Mouse (Mus musculus) G1E (cell line): ENCODE data around the gene Sprr1b. TPM values are rescaled to one million over a fixed set of nuclear protein-coding genes. Genes with fewer than 3 reads are reported as not detected.
"Not testable (repeated sequence)": the region's sequence is repeated elsewhere in the genome, so short reads cannot be mapped to it uniquely, and the experiment has no call there.

Experiments
- ATAC-seq: 2 replicates; pipeline ENCODE4 v1.8.0; 2016; ENCODE audit warnings: mild to moderate bottlenecking; ENCODE audit not compliant: insufficient number of reproducible peaks, poor library complexity, low FRiP score, severe bottlenecking; ENCODE audit errors: extremely low read depth
- DNase-seq: peaks from one replicate; pipeline ENCODE4 v3.0.0; 2012; ENCODE audit warnings: low spot score
- H3K27me3 ChIP-seq: 2 replicates; pipeline ENCODE4 v1.6.1; 2012; ENCODE audit warnings: mild to moderate bottlenecking, low read length, inconsistent platforms; ENCODE audit not compliant: insufficient read depth
- H3K36me3 ChIP-seq: replicated peaks from 2 replicates; pipeline ENCODE3; 2012; ENCODE audit warnings: mild to moderate bottlenecking, inconsistent platforms
- H3K4me1 ChIP-seq: 2 replicates; pipeline ENCODE4 v1.6.1; 2012; ENCODE audit warnings: low read depth, low read length, inconsistent platforms, mixed read lengths; ENCODE audit not compliant: insufficient read depth
- H3K4me3 ChIP-seq: 2 replicates; pipeline ENCODE4 v1.5.1; 2012; ENCODE audit warnings: low read depth, mild to moderate bottlenecking, inconsistent platforms, low read length, moderate library complexity, mixed read lengths
- H3K9me3 ChIP-seq: replicated peaks from 2 replicates; pipeline ENCODE4 v1.6.1; 2012; ENCODE audit warnings: inconsistent platforms
- CTCF ChIP-seq: IDR thresholded peaks from 2 replicates; pipeline ENCODE4 v1.5.1; 2012; ENCODE audit warnings: low read depth, low read length, inconsistent platforms, mixed read lengths
- GATA1 ChIP-seq: IDR thresholded peaks from 2 replicates; pipeline ENCODE4 v1.6.1; 2012; ENCODE audit warnings: borderline replicate concordance, low read length, inconsistent platforms, mixed read lengths
- GATA2 ChIP-seq: IDR thresholded peaks from 2 replicates; pipeline ENCODE4 v1.6.1; 2012; ENCODE audit warnings: low read depth, low read length, inconsistent platforms, borderline replicate concordance
- POLR2AphosphoS5 ChIP-seq: IDR thresholded peaks from 2 replicates; pipeline ENCODE4 v1.6.1; 2012; ENCODE audit warnings: low read depth, low read length, inconsistent platforms; ENCODE audit not compliant: insufficient replicate concordance
- TAL1 ChIP-seq: conservative IDR thresholded peaks from 2 replicates; pipeline ENCODE4 v1.6.1; 2012; ENCODE audit warnings: low read depth, low read length, inconsistent platforms, mixed read lengths
- polyA plus RNA-seq: library from polyadenylated mRNA; stranded (reverse); fragments of >175 nt; gene quantifications from 2 replicates; pipeline ENCODE4 v1.2.3, GENCODE M21; 2012
- total RNA-seq, 2 experiments: library from RNA; stranded (forward) in 1 of 2; stranded (reverse) in 1 of 2; fragments of 200-1000 nt in 1 of 2; fragments of >200 nt in 1 of 2; fragmentation: Nextera tagmentation in 1 of 2; gene quantifications; 2 replicates each; pipeline ENCODE4 v1.2.3; 2014 to 2017

The Sprr1b gene
- not detected in 2 replicates for total RNA-seq (2014; fragmentation: Nextera tagmentation)
- total RNA-seq (2017): not detected in 2 replicates
- polyA plus RNA-seq: not detected in 2 replicates

DNA sequence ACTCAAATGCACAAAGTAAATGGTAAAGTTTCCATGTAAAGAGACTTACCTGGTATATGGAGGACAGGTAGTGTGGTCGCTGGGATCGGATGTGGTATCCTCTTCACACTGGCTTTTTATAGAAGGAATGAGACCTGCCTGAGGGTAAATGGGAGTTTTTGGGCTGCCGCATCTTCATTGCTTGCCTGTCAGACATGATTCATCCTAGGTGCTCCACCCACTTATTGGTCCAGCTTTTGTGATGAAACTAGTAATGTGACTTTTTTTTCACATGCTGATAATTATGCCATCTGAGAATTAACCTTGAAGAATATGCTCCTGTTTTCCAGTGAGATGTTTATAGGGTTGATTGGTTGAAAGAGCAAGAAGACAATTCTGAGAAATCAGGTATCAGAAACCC lies at the start of gene Sprr1b:
Sprr1b (minus strand) TSS at position 101 of the 400 bp plus-strand sequence.
- Histone ChIP-seq H3K9me3 (no peaks in the 10 kb centered on the region), H3K27me3 (no peaks in the 10 kb centered on the region), H3K36me3 (no peaks in the 10 kb centered on the region), H3K4me3 (no peak within 1 kb of the TSS), H3K4me1 (no peaks in the 10 kb centered on the region)
- TF ChIP-seq TAL1: no peak
- DNase-seq (no peak), ATAC-seq (no peak)

GRCm38 (mm10) chr3:92486307-92486706 lies 47.7 kb upstream of the Sprr1b start:
- ATAC-seq (no peak), DNase-seq (no peak)
- no peaks in the 10 kb centered on the region for H3K36me3 ChIP-seq
- no peak overlapping the region for H3K4me3 ChIP-seq
- H3K27me3 ChIP-seq: no peaks in the 10 kb centered on the region
- no peak for TF ChIP-seq CTCF
- no peak for TF ChIP-seq GATA1
- no peak for TF ChIP-seq TAL1
- no peak for TF ChIP-seq POLR2AphosphoS5
- no peak for TF ChIP-seq GATA2
- no peaks in the 10 kb centered on the region for H3K4me1 ChIP-seq
- H3K9me3 ChIP-seq: peaks cover 6% of the 10 kb centered on the region; the same call in 1 of the 2 replicates

GRCm38 (mm10) chr3:92485863-92486262 lies 47.3 kb upstream of the Sprr1b start, which contains the start of gene Sprr1a:
Gene Sprr1a, minus strand, starts transcription at chr3:92485895.
- Histone ChIP-seq H3K4me1 (no peaks in the 10 kb centered on the region), H3K4me3 (no peak within 1 kb of the TSS), H3K9me3 (peaks cover 6% of the 10 kb centered on the region; the same call in 1 of the 2 replicates), H3K36me3 (no peaks in the 10 kb centered on the region), H3K27me3 (no peaks in the 10 kb centered on the region)
- DNase-seq (no peak), ATAC-seq (no peak)
- no peak for TF ChIP-seq POLR2AphosphoS5
- no peak for TF ChIP-seq GATA2
- no peak for TF ChIP-seq CTCF
- no peak for TF ChIP-seq GATA1
- no peak for TF ChIP-seq TAL1

DNA sequence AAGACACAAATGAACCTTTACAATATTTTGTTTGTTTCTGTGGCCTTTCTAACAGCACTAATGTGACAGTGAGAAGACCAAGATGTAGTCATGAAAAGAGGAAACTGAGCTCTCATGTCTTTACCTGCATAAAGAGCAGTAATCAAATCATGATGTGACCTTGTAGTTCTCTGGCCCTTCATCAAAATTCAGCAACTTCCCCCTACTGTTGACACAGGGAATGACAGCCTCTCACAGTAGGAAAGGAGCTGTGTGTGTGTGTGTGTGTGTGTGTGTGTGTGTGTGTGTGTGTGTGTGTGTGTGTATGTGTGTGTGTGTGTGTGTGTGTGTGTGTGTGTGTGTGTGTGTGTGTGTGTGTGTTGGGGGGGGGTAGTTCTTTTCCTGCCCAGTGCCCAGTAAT lies 42.7 kb upstream of the Sprr1b start:
- H3K27me3 ChIP-seq, H3K4me1 ChIP-seq, ATAC-seq, H3K36me3 ChIP-seq, DNase-seq, H3K9me3 ChIP-seq, H3K4me3 ChIP-seq: not testable (repeated sequence)

DNA sequence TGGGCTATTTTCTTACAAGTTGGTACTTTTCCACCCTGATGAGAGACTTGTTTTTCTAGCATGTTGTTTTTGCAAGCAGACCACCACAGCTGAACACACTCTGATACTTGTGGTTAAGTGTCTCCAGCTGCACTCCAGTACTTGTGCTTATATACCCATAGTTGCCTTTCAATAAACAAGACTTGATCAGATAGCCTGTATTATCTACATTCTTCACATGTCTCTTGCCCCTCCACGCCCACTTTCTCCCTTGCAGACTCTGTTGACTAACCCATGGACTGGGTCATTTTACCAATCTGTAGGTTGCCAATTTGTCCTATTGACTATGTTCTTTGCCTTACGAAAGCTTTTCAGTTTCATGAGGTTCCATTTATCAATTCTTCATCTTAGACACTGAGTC lies 31.5 kb upstream of the Sprr1b start:
- TF ChIP-seq GATA2 (no peak), GATA1 (no peak), TAL1 (no peak), CTCF (no peak), POLR2AphosphoS5 (no peak)
- Histone ChIP-seq H3K27me3 (no peaks in the 10 kb centered on the region), H3K4me3 (no peak overlapping the region), H3K36me3 (no peaks in the 10 kb centered on the region), H3K9me3 (no peaks in the 10 kb centered on the region), H3K4me1 (no peaks in the 10 kb centered on the region)
- DNase-seq: no peak
- no peak for ATAC-seq

DNA sequence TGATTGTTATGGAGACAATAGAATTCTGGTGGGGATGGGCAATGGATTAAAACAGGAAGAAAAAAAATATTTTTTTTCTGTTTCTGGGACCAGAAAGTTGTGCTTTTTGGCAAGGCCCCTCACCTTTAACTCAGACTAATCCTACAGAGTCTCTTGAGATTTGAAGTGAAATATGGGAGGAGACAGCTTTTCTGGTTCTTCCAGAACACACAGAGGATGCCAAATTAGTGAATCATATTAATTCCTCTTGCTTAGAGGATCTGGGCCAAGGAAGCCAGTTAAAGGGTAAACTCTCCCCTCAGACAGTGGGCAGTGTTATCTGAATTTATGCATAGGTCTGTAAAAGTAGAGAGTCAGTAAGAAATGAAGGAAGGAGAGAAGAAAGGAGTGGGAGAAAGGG lies 28.8 kb upstream of the Sprr1b start:
- H3K9me3 ChIP-seq: no peaks in the 10 kb centered on the region
- DNase-seq (no peak), ATAC-seq (no peak)
- H3K4me3 ChIP-seq: no peak overlapping the region
- H3K4me1 ChIP-seq: no peaks in the 10 kb centered on the region
- H3K27me3 ChIP-seq: no peaks in the 10 kb centered on the region
- no peak for TF ChIP-seq GATA2
- TF ChIP-seq POLR2AphosphoS5: no peak
- TF ChIP-seq GATA1: no peak
- no peak for TF ChIP-seq TAL1
- TF ChIP-seq CTCF: no peak
- H3K36me3 ChIP-seq: no peaks in the 10 kb centered on the region

DNA sequence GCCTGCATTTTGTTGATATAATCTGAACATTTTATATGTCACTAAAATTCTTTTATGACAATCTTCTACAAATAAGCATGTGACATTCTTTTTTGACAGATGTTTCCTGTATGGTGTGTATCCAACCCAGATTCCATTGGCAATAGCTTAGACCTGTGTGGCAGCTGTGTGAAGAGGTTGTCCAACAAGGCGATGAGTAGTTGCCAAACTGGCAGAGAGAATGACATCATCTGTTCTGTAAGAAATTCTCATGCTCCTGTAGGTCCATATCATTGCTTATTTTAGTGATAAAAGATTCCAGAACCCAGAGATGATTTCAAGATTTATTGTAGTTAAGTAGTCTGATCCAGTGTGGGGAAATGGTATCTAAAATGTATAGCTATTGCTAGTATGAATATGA lies 28.0 kb upstream of the Sprr1b start:
- Histone ChIP-seq H3K4me1 (no peaks in the 10 kb centered on the region), H3K4me3 (no peak overlapping the region), H3K36me3 (no peaks in the 10 kb centered on the region), H3K9me3 (no peaks in the 10 kb centered on the region), H3K27me3 (no peaks in the 10 kb centered on the region)
- DNase-seq: no peak
- TF ChIP-seq POLR2AphosphoS5: no peak
- no peak for TF ChIP-seq CTCF
- no peak for TF ChIP-seq GATA1
- ATAC-seq: no peak
